Mouse (Mus musculus) splenic B cell, adult 2 months (primary cell): ENCODE measurements around the gene Sun5.
"Not testable (repeated sequence)": the region's sequence is repeated elsewhere in the genome, so short reads cannot be mapped to it uniquely, and the experiment has no call there.

Experiments used
- DNase-seq: peaks from one replicate; pipeline ENCODE4 v3.0.0-alpha.2; 2011; ENCODE audit warnings: low read depth, low spot score
- H3K27me3 ChIP-seq: 2 replicates; pipeline ENCODE4 v1.6.1; 2012; ENCODE audit warnings: mild to moderate bottlenecking, low read length, moderate library complexity, mixed read lengths; ENCODE audit not compliant: control insufficient read depth, poor library complexity, insufficient read depth, severe bottlenecking
- H3K36me3 ChIP-seq: 2 replicates; pipeline ENCODE4 v1.6.1; 2012; ENCODE audit warnings: mild to moderate bottlenecking, low read length, moderate library complexity, mixed read lengths; ENCODE audit not compliant: control insufficient read depth, poor library complexity, insufficient read depth, severe bottlenecking

The Sun5 gene

GRCm38 (mm10) chr2:153842854-153843253 is 28.0 kb downstream of the Sun5 start:
- DNase-seq = no peak
- H3K27me3 ChIP-seq = no peaks in the 10 kb centered on the region
- H3K36me3 ChIP-seq = no peaks in the 10 kb centered on the region

GRCm38 (mm10) chr2:153833291-153833690 is 37.6 kb downstream of the Sun5 start:
- DNase-seq = no peak
- no peaks in the 10 kb centered on the region for H3K27me3 ChIP-seq
- no peaks in the 10 kb centered on the region for H3K36me3 ChIP-seq

GRCm38 (mm10) chr2:153828704-153829103 is 42.2 kb downstream of the Sun5 start:
- DNase-seq = no peak
- no peaks in the 10 kb centered on the region for H3K36me3 ChIP-seq
- no peaks in the 10 kb centered on the region for H3K27me3 ChIP-seq

- no peak for DNase-seq
- no peaks in the 10 kb centered on the region for H3K27me3 ChIP-seq
- H3K36me3 ChIP-seq = no peaks in the 10 kb centered on the region
These were observed 43.6 kb downstream of the Sun5 start for GRCm38 (mm10) chr2:153827171-153827830.

- not testable (repeated sequence) for H3K27me3 ChIP-seq, H3K36me3 ChIP-seq, DNase-seq
These were observed 45.0 kb downstream of the Sun5 start for GRCm38 (mm10) chr2:153825900-153826299.

GRCm38 (mm10) chr2:153824593-153824992 is 46.3 kb downstream of the Sun5 start:
- Histone ChIP-seq H3K27me3 (no peaks in the 10 kb centered on the region), H3K36me3 (no peaks in the 10 kb centered on the region)
- no peak for DNase-seq

GRCm38 (mm10) chr2:153822005-153822543 is 48.8 kb downstream of the Sun5 start:
- Histone ChIP-seq H3K36me3 (no peaks in the 10 kb centered on the region), H3K27me3 (no peaks in the 10 kb centered on the region)
- DNase-seq = no peak

- no peaks in the 10 kb centered on the region for H3K36me3 ChIP-seq
- H3K27me3 ChIP-seq = no peaks in the 10 kb centered on the region
These were observed 61.0 kb downstream of the Sun5 start for GRCm38 (mm10) chr2:153809921-153810320.

GRCm38 (mm10) chr2:153808841-153809240 is 62.0 kb downstream of the Sun5 start:
- DNase-seq = no peak
- H3K36me3 ChIP-seq = no peaks in the 10 kb centered on the region
- no peaks in the 10 kb centered on the region for H3K27me3 ChIP-seq

More at GRCm38 (mm10) chr2:153809921-153810320, 61.0 kb downstream of the Sun5 start:
- DNase-seq = no peak

- no peaks in the 10 kb centered on the region for H3K36me3 ChIP-seq
- DNase-seq = no peak
- H3K27me3 ChIP-seq = no peaks in the 10 kb centered on the region
These were observed 62.7 kb downstream of the Sun5 start for GRCm38 (mm10) chr2:153808146-153808545.

- not testable (repeated sequence) for H3K36me3 ChIP-seq, H3K27me3 ChIP-seq
- DNase-seq = peak; percentile 61
These were observed 63.4 kb downstream of the Sun5 start for GRCm38 (mm10) chr2:153807464-153807863.
